Mouse (Mus musculus) ES-Bruce4 (cell line): ENCODE data around the gene Gm48552. TPM values are rescaled to one million over a fixed set of nuclear protein-coding genes. Genes with fewer than 3 reads are reported as not detected.

Experiments used
- H3K27ac ChIP-seq: 2 replicates; pipeline ENCODE4 v1.5.1; 2012; ENCODE audit warnings: low read length, inconsistent platforms; ENCODE audit not compliant: insufficient read depth
- H3K27me3 ChIP-seq: 2 replicates; pipeline ENCODE4 v1.6.1; 2012; ENCODE audit warnings: mild to moderate bottlenecking, low read length, inconsistent platforms; ENCODE audit not compliant: control insufficient read depth, poor library complexity, insufficient read depth, severe bottlenecking
- H3K36me3 ChIP-seq: 2 replicates; pipeline ENCODE4 v1.6.1; 2012; ENCODE audit warnings: inconsistent platforms, mild to moderate bottlenecking, low read length, moderate library complexity; ENCODE audit not compliant: control insufficient read depth, poor library complexity, insufficient read depth, severe bottlenecking
- H3K4me1 ChIP-seq: one replicate; pipeline ENCODE4 v1.8.1; 2011; ENCODE audit warnings: low read length; ENCODE audit not compliant: control insufficient read depth, insufficient read depth
- H3K4me3 ChIP-seq: 2 replicates; pipeline ENCODE4 v1.5.1; 2011; ENCODE audit warnings: low read depth, mild to moderate bottlenecking, low read length
- H3K9ac ChIP-seq: 2 replicates; pipeline ENCODE4 v1.6.1; 2012; ENCODE audit warnings: low read depth, mild to moderate bottlenecking, inconsistent platforms; ENCODE audit not compliant: poor library complexity, severe bottlenecking
- H3K9me3 ChIP-seq: replicated peaks from 2 replicates; pipeline ENCODE4 v1.6.1; 2012; ENCODE audit warnings: mild to moderate bottlenecking, low read length, inconsistent platforms; ENCODE audit not compliant: control insufficient read depth, poor library complexity, insufficient read depth, severe bottlenecking
- CTCF ChIP-seq: IDR thresholded peaks from one replicate; pipeline ENCODE4 v1.8.1; 2011; ENCODE audit warnings: low read depth, low read length
- EP300 ChIP-seq: IDR thresholded peaks from 2 replicates; pipeline ENCODE4 v1.6.1; 2011; ENCODE audit warnings: low read depth, low read length; ENCODE audit not compliant: insufficient read depth
- POLR2A ChIP-seq: IDR thresholded peaks from one replicate; pipeline ENCODE4 v1.8.1; 2011; ENCODE audit warnings: low read length; ENCODE audit not compliant: insufficient read depth
- polyA plus RNA-seq: library from polyadenylated mRNA; stranded (reverse); fragments of >200 nt; gene quantifications from 2 replicates; pipeline ENCODE4 v1.2.4, GENCODE M21; 2011; ENCODE audit warnings: low read depth; ENCODE audit not compliant: missing spikeins, insufficient read depth, insufficient read length

Gene Gm48552
- polyA plus RNA-seq, 1 experiment: not detected

DNA sequence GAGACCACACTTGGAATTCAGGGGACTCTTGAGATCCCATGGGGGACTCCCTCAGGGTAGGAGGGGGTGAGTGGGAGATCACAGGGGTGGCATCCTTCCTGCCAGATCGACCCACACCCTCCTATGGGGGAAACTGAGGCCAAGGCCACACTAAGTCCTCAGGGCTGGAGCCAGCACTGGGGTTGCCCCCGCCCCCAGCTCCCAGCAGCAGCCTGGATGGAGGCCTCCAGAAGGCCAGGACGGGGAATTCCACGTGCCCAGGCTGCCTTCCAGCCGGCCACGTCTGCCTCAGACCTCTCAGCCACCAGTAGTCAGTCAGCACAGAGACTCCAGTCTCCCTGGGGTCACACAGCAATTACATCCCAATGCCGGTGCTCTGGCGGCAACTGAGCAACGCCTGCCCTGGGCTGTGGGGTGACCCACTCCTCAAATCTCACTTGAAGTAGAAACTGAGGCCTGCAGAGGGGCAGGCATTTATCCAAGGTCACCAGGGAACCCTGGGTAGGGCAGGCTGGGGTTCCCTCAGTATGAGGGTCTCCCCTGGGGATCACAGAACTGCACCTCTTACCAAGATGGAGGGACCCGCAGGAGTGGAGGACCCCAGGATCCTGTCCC lies 36.5 kb downstream of the Gm48552 start:
- TF ChIP-seq CTCF (no peak), POLR2A (no peak), EP300 (no peak)
- Histone ChIP-seq H3K4me3 (no peak overlapping the region), H3K27ac (no peak overlapping the region), H3K4me1 (peaks cover 4% of the 10 kb centered on the region), H3K36me3 (no peaks in the 10 kb centered on the region), H3K9me3 (no peaks in the 10 kb centered on the region), H3K9ac (0 out of 2 replicates have a peak overlapping the region, but pooled peaks have one; percentile 73), H3K27me3 (no peaks in the 10 kb centered on the region)

DNA sequence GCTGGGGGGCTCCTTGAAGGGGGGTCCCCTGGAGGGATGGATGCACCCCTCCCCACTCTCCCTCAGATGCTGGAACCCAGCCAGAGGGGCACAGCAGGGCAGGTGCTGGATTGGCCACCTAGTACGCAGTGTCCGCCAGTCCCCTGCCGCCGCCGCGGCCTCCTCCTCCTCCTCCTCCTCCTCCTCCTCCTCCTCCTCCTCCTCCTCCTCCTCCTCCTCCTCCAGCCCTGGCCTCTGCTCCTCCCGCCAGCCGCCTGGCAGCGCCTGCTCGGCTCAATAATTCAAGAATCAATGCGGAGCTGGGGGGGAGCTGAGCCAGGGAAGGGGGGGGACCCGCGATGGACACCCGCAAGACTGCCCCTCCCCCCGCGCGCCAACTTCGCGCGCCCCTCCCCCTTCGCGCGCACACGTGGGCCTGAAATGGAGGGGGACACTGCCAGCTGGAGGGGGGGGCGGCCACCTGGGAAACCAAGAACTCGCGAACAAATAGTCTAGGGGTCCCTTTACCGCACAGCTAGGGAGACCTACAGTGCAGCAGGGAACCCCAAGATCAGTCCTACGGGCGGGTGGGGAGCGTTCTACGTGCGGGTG lies 37.4 kb downstream of the Gm48552 start:
- Histone ChIP-seq H3K9me3 (no peaks in the 10 kb centered on the region), H3K36me3 (no peaks in the 10 kb centered on the region), H3K9ac (peak overlapping the region; percentile 73), H3K4me3 (peak overlapping the region; percentile 64), H3K4me1 (peaks cover 2% of the 10 kb centered on the region), H3K27ac (no peak overlapping the region), H3K27me3 (no peaks in the 10 kb centered on the region)
- no peak for TF ChIP-seq POLR2A
- TF ChIP-seq EP300: no peak
- TF ChIP-seq CTCF: no peak

DNA sequence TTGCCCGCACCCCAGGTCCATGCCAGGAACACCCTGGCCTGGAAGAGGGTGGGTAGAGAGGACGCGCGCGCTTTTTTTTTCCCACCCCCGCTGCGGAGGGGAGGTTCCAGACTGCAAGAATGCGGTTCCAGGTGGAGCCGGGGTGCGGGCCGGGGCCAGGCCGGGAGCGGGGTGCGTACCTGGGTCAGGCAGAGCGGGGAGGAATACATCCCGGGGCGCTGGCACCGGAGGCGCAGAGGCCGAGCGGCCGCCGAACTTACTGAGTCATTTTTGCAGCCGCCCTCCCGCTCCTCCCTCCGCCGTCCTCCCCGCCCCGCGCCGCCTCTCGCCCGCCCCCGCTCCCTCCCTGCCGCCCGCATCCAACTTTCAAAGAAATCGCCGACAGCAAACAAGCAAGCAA lies 38.1 kb downstream of the Gm48552 start:
- no peaks in the 10 kb centered on the region for H3K27me3 ChIP-seq
- TF ChIP-seq POLR2A (no peak), CTCF (no peak), EP300 (no peak)
- H3K4me1 ChIP-seq: peaks cover 2% of the 10 kb centered on the region

DNA sequence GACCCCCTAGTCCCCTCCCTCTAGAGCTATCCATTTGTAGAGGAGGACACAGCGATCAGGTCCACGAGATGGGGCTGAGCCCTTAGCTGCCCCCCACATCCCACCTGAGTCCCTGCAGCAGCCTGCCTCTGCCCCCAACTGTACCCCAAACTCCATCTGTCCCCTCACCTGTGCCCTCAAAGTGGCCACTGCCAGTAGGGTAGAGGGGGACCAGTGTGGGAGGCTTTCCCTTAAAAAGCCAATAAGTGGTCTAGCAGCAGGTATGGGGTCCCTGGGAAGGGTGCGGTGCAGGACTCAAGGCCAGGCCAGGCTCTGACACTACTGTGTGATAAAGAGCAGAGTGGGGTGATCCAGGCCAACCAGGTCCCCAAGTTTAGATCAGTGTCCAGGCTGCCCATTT lies 38.5 kb downstream of the Gm48552 start:
- TF ChIP-seq EP300 (no peak), CTCF (no peak), POLR2A (no peak)
- Histone ChIP-seq H3K9ac (peak overlapping the region; percentile 73), H3K36me3 (no peaks in the 10 kb centered on the region), H3K4me3 (peak overlapping the region; percentile 39), H3K27me3 (no peaks in the 10 kb centered on the region), H3K9me3 (no peaks in the 10 kb centered on the region), H3K4me1 (peaks cover 2% of the 10 kb centered on the region), H3K27ac (no peak overlapping the region)

More for the DNA sequence above, 38.1 kb downstream of the Gm48552 start:
- Histone ChIP-seq H3K4me3 (peak overlapping the region; percentile 64), H3K9me3 (no peaks in the 10 kb centered on the region), H3K27ac (no peak overlapping the region), H3K36me3 (no peaks in the 10 kb centered on the region), H3K9ac (peak overlapping the region; percentile 73)

DNA sequence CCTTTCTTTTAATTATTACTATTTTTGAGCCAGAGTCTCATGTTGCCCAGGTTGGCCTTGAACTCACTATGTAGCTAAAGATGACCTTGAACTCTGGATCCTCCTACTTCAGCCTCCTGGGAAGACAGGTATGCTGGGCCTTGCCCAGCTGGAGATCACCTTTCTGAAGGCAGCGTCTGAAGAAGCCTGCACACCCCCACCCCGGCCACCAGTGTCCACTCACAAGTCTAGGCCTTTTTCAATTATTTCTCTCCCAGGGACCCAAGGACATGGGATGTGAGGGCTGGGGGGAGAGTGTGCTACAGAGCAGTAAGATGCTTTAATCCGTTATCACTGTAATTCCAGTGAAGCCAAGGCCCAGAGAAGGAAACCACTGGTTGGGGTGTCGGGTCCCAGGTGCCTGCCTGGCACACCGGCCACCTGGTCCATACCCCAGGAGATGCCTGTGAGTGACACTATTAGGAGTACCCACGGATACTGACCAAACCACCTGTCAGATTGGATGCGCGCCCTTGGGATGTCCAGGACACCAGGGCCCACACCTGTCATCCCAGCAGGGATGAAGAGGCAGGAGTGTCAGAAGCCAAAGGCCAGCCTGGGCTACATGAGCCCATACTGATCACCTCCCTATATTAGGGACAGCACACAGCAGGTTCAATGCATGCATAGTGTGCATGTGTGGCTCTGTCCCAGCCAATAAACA lies 39.1 kb downstream of the Gm48552 start:
- Histone ChIP-seq H3K4me3 (no peak overlapping the region), H3K9me3 (no peaks in the 10 kb centered on the region), H3K27ac (no peak overlapping the region), H3K4me1 (peaks cover 2% of the 10 kb centered on the region), H3K27me3 (no peaks in the 10 kb centered on the region), H3K9ac (no peak overlapping the region), H3K36me3 (no peaks in the 10 kb centered on the region)
- no peak for TF ChIP-seq EP300
- no peak for TF ChIP-seq CTCF
- no peak for TF ChIP-seq POLR2A

DNA sequence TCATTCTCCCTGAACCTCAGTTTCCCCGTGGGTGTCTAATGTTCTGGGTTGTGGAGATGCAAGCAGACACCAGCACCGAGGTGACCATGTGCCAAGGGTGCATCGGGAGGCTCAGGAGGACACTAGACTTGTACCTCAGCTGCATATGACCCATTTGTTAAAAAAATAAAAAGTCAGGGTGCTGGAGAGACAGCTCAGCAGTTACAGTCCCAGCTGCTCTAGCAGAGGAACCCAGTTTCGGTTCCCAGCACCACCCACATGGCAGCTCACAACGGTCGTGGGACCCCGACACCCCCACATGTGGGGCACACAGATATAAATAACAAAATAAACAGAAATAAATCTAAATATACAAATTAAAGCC lies 39.7 kb downstream of the Gm48552 start:
- no peaks in the 10 kb centered on the region for H3K9me3 ChIP-seq
- no peak overlapping the region for H3K9ac ChIP-seq
- TF ChIP-seq POLR2A: no peak
- TF ChIP-seq CTCF: no peak
- TF ChIP-seq EP300: no peak
- no peaks in the 10 kb centered on the region for H3K27me3 ChIP-seq
- no peak overlapping the region for H3K27ac ChIP-seq
- no peaks in the 10 kb centered on the region for H3K36me3 ChIP-seq
- peaks cover 4% of the 10 kb centered on the region for H3K4me1 ChIP-seq
- H3K4me3 ChIP-seq: no peak overlapping the region
